Mouse (Mus musculus) heart, postnatal 10 days (tissue): ENCODE measurements around the gene Cdh4. TPM values are rescaled to one million over a fixed set of nuclear protein-coding genes. Genes with fewer than 3 reads are reported as not detected.

ENCODE experiments used
- DNase-seq, 2 experiments: peaks; one replicate each; pipeline ENCODE4 v3.0.0; 2021
- intact Hi-C: fragments of 180-260 bp; cut with DNase I; formaldehyde crosslinking; loops from one replicate; pipeline ENCODE4 v1.15.1; 2025
- total RNA-seq, 2 experiments: library from RNA; stranded (reverse); gene quantifications; 2 replicates each; pipeline ENCODE4 v1.2.3; 2021

Gene Cdh4
- total RNA-seq, 2 experiments from 2014 or later = 0.99 to 1.7 TPM

- intact Hi-C loops = no loop called here
- no peak for DNase-seq
These were observed 140.7 kb downstream of the Cdh4 start for GRCm38 (mm10) chr2:179582966-179583365.

DNA sequence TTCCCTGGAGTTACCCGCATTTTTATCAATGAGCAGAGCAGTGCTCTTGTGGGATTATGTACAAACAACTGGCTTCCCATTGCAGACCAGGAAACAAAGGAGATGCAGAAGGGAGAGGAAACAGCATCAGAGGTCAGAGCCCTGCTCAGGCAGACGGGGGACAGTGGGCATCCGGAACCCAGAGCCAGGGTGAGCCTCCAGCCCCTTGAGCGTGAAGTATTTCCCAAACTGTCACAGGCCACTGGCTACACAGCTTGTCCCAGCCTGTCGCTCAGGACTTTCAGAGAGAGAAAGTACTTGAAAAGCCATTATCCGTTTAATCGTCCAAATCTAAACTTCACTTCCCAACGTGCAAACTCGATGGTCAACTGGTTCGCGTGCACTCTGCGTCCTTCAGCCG, 142.4 kb downstream of the Cdh4 start:
- DNase-seq = no peak
- intact Hi-C loops = no loop called here

DNA sequence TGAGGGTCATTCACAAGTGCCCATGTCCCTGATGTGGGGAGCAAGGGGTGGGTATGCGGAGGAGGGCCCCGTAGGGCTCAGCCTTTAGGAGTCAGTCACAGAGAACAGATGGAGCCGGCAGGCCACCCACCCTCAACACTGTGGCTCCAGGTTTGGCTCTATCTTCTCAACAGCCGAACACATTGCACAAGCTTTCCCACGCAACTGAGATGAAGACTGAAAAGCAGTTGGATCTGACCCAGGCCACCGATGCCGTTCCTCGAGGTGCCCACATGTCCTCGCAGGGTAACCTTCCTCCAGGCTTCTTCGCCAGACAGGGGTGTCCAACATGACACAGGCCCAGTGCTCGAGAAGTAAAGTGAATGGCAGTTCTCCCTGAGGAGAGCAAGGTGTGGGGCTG, 144.2 kb downstream of the Cdh4 start:
- intact Hi-C loops = no loop called here
- DNase-seq = no peak

GRCm38 (mm10) chr2:179587069-179587468, 144.8 kb downstream of the Cdh4 start:
- intact Hi-C loops = no loop called here
- no peak for DNase-seq

DNA sequence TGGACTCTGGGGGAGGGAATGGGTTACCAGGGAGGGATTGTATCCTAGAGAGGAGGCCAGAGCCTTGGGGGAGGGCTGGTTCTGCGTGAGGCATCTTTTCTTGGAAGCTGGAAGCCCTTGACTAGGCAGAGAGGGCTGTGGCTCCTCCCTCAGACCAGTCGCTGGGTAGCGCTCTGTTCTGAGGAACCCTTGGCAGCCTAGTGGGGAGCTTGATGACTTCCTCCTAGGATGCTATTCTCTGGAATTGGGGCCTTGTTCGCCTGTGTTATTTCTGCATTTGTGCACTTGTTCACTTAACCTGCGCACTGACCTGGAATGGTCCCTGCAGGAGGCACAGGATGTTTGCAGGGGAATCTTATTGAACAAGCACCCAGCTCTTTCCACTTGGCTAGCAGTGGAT, 149.4 kb downstream of the Cdh4 start:
- no peak for DNase-seq
- intact Hi-C loops = no loop called here

DNA sequence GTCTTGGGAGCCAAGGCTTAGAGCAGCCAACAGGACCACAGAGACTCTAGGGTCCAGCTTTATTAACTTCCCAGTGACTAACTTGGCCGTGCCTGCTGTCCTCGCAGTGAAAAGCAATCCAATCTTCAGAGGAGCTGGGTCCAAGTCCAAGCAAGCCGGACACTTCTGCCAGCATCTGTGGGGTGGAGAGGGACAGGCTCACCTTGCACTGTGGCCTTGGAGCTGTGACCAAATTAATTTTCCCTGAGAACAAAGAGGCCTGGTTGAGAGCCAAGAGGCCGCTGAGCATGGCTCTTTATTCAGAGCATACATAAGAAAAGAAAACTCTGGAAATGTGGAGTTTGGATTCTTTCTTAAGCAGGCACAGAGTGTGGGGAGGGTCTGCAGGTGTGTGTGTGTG, 152.8 kb downstream of the Cdh4 start:
- intact Hi-C loops = no loop called here
- DNase-seq = peak; percentile 6 to 20

GRCm38 (mm10) chr2:179598886-179599285, 156.7 kb downstream of the Cdh4 start:
- DNase-seq = no peak
- intact Hi-C loops = no loop called here

GRCm38 (mm10) chr2:179599886-179600285, 157.7 kb downstream of the Cdh4 start:
- intact Hi-C loops = no loop called here
- DNase-seq = no peak

DNA sequence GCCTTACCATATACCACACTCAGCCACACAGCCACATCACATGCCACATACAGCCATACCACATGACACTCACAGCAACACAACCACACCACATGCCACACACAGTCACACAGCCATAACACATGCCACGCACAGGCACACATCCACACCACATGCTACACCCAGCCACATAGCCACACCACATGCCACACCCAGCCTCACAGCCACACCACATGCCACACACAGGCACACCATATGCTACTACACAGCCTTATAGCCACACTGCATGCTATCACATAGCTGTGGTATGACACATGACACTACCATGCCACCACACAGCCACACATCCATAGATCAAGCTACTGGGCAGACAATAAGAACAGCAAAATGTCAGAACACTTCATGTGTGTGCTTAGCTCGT, 158.1 kb downstream of the Cdh4 start:
- no peak for DNase-seq
- intact Hi-C loops = no loop called here

DNA sequence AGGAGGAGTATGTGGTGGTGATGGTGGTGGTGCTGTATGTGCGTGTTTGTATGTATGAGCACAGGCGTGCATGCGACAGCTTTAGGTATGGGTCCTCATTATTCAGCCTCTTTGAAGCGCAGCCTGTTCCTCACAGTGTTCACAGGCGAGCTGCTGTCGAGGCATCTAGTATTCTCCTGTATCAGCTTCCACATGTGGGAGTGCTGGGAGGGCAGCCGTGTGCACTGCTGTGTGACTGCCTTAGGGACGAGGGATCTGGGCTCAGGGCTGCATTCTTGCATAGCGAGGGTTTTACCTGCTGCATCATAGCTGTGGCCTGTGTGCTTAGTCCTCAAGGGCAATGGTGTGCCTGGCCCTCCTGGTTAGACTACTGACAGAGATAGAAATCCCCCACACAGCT, 158.9 kb downstream of the Cdh4 start:
- intact Hi-C loops = no loop called here
- DNase-seq = no peak

GRCm38 (mm10) chr2:179604746-179605145, 162.5 kb downstream of the Cdh4 start:
- DNase-seq = no peak
- intact Hi-C loops = no loop called here

GRCm38 (mm10) chr2:179605255-179605654, 163.0 kb downstream of the Cdh4 start:
- no peak for DNase-seq
- intact Hi-C loops = no loop called here

- intact Hi-C loops = no loop called here
- no peak for DNase-seq
These were observed 164.1 kb downstream of the Cdh4 start for GRCm38 (mm10) chr2:179606341-179606740.

DNA sequence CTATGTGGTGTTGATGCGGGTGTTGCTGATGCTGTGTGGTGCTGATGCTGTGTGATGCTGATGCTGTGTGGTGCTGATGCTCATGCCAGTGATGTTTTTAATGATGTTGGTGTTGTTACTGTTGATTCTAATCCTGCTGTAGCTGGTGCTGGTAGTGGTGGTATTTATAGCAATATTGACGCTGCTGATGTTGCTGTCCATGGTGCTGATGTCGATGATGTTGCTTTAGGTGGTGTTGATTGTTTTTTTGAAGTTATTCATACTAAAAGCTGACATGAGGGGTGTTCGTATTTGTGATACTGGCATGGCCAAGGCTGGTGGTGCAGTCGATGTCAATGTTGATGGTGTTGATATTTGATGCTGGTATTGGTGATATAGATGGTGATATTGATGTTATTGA, 173.7 kb downstream of the Cdh4 start:
- intact Hi-C loops = no loop called here
- peak; percentile 34 to 71 for DNase-seq

GRCm38 (mm10) chr2:179623643-179624473, 181.6 kb downstream of the Cdh4 start:
- DNase-seq = no peak
- intact Hi-C loops = no loop called here

DNA sequence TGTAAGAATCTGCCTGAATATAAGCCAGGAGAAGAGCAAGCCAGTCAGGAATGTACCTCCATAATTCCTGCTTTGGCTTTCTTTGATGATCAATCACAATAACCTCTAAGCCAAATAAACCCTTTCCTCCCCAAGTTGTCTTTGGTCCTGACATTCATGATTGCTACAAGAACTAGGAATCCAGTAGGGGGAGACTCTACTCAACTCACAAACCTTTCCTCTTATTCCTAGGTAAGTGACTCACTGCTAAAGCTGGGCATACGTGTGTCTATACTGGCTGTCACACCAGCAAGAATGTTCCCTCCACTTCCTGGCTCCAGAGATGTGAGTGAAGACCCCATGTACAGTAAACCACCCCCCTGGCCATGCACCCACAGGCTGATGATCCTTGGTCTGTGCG, 185.3 kb downstream of the Cdh4 start:
- intact Hi-C loops = no loop called here
- no peak for DNase-seq

- DNase-seq = no peak
- intact Hi-C loops = no loop called here
These were observed 188.5 kb downstream of the Cdh4 start for GRCm38 (mm10) chr2:179630720-179631119.

DNA sequence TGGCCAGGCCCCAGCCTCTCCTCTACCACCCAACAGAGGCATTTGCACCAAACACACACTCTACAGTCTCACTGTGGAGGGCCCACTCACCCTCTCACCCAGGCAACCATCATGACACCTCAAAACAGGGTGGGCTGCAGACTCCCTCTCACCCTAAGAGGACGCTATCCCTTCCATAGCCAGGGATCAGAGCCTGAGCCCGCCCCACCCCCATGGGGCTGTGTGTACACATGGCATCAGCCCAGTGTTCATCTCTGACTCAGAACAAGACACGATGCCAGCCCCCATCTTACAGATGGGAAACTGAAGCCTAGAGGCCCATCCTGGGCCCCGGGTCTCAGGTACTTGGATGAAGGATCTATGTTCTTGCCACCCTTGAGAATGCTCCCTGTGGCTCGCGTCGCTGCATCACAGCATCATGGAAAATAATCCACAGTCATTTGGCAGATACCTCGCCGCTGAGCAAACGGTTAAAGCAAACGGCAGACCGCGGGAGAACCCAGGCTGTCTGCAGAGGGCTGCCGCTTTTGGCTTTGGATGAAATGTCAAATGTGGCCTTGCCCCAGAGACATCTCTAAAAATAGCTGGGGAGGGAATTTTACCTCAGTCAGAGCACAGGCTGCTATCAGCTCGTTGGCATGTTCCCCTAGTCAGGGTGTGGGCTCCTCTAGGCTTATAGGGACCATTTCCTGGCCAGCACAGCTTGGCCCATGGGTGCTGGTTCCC, 198.5 kb downstream of the Cdh4 start:
- intact Hi-C loops = no loop called here
- DNase-seq = peak; percentile 63 to 68

- DNase-seq = no peak
- intact Hi-C loops = no loop called here
These were observed 206.5 kb downstream of the Cdh4 start for GRCm38 (mm10) chr2:179648573-179649263.

DNA sequence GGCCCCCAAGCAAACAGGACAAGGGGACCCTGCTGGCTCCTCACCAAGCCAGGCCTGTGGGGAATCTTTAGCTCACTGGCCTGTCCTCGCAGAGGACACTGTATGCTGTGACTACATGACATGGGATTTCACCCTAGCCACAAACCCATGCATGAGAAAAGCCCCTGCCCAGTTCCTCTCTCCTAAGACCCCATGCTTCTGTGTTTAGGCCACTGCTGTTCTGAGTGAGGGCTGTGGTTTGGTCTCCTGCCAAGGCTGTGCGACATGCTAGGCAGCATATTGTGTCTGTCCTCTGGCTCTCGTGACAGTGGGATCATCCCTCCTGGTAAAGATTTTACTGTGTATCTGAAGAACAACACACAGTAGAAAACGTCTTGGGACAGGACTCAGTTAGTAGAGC, 207.1 kb downstream of the Cdh4 start:
- intact Hi-C loops = no loop called here
- no peak for DNase-seq

DNA sequence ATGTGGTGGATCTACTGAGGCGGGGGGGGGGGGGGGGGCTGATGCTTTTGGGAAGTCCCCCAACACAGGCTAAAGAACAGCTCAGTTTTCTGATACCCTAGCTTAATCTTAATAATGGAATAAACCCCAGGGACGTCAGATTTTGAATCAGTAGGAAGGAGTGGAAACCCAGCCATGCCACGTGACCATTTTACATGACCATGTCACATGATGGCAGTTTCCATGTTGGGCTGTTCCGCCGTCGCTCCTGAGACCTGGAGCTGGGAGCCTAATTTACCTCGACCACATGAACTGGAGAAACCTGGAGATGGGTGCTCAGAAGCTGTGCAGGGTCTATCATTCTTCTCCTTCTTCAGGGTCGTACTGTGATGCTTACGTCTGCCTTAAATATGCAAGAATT, 207.9 kb downstream of the Cdh4 start:
- DNase-seq = no peak
- intact Hi-C loops = no loop called here

DNA sequence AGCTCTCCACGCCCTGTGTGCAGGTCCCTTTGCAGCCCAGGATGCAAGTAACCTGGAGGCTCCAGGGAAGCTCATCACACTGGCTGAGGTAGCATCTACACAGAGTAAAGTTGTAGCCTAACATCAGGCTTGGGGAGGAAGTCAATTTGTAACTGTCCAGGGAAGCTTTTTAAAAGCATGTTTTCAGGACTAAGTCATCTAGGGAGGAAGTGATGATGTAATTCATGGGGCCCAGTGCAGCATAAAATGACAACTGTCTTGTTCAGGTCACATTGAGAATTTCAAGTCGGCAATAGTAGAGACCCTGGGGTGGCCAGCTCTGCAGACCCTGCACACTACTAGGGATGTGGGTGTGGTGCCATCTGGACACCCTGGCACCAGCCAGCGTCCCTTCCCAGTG, 213.3 kb downstream of the Cdh4 start:
- DNase-seq = no peak
- intact Hi-C loops = no loop called here
